ENCODE assay signal across 16 mouse cellular contexts in the genomic region with DNA sequence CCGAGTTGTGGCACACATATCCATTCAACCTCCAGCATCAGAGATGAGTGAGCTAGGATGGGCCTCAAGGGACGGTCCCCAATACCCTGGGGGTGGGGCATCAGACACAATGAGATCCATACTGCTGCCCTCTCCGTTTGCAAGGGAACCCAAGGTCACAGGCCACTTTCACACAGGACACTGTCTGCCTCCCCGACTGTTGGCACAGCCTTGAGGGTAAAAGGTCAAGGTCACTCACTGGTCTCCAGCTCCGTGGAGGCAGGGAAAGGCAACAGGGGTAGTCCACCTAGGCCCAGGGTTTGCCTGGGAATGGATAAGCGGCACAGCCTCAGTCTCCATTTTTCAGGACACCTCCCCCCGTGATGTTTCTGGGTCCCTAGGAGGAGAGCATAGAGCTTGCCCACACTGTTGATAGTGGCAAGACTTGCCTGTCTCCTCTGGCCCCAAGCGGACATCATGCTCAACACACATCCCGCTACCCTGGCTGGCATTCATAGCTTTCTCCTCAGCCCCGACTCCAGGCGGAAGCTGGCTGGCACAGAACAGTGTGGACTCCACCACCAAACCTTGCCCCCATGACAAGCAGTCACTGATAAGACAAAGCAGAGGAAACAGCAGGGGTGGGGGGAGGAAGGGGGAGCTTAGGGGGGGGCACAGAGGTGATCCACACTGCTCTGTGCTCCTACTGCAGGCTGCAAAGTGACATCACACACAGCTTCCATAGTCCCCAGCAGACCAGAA. TPM values are rescaled to one million over a fixed set of nuclear protein-coding genes. Genes with fewer than 3 reads are reported as not detected.
DNase-seq lines count a peak whose midpoint lies in the region; ATAC-seq lines count a peak whose summit lies in the region.
"Had no signal": no experiment of that assay in that cellular context is flagged by ENCODE, and none has a peak within 500 bp of the region (broad histone marks: within the 10 kb centered on the region; RNA-seq: fewer than 3 reads in every experiment).

No protein-coding gene starts in this region.

- no peak overlapping the region for H3K27ac ChIP-seq in heart, embryonic 12.5 days (ENCODE audit: poor library complexity, severe bottlenecking)
- H3K27ac ChIP-seq in liver, embryonic 12.5 days = peak overlapping the region; percentile 68
- H3K27ac ChIP-seq: forebrain, embryonic 15.5 days; hindbrain, postnatal 0 days; macrophage had no signal

- H3K4me1 ChIP-seq in heart, embryonic 12.5 days (replicated peaks) = peaks cover 26% of the 10 kb centered on the region
- peaks cover 84% of the 10 kb centered on the region for H3K4me1 ChIP-seq in megakaryocyte, embryonic 14.5 days
- peaks cover 82% of the 10 kb centered on the region for H3K4me1 ChIP-seq in liver, embryonic 12.5 days
- H3K4me1 ChIP-seq: forebrain, embryonic 15.5 days had no signal

- H3K4me3 ChIP-seq in heart, embryonic 12.5 days = no peak overlapping the region
- peak overlapping the region; percentile 85 for H3K4me3 ChIP-seq in megakaryocyte, embryonic 14.5 days (replicated peaks)
- no peak overlapping the region for H3K4me3 ChIP-seq in liver, embryonic 12.5 days
- H3K4me3 ChIP-seq: forebrain, embryonic 15.5 days had no signal

- ATAC-seq in heart, embryonic 12.5 days (ENCODE audit: insufficient number of reproducible peaks, low FRiP score) = peak; percentile 11; the same call in 1 of the 2 replicates
- ATAC-seq in megakaryocyte, adult 5-6 weeks (ENCODE audit: poor library complexity, severe bottlenecking) = no peak
- ATAC-seq in liver, embryonic 12.5 days = no peak
- ATAC-seq: forebrain, embryonic 15.5 days; hindbrain, postnatal 0 days had no signal

- DNase-seq in heart, adult 8-10 months (ENCODE audit: low spot score) = no peak
- DNase-seq in thymus, postnatal 0 days (ENCODE audit: low spot score) = no peak
- no peak for DNase-seq in spleen, adult 12 weeks (ENCODE audit: low spot score)
- DNase-seq: cerebellum, postnatal 25 days; heart, postnatal 4 days; kidney, adult 11 months; kidney, postnatal 14 days; lung, embryonic 14.5 days; midbrain, embryonic 14.5 days had no signal

- no peaks in the 10 kb centered on the region for H3K36me3 ChIP-seq in heart, embryonic 12.5 days
- H3K36me3 ChIP-seq in megakaryocyte, embryonic 14.5 days (replicated peaks; ENCODE audit: low read length) = peaks cover 9% of the 10 kb centered on the region
- H3K36me3 ChIP-seq in liver, embryonic 12.5 days = no peaks in the 10 kb centered on the region
- H3K36me3 ChIP-seq: forebrain, embryonic 15.5 days had no signal

- 62% methylated on average over 11 of the region's 11 CpGs for WGBS in heart, embryonic 12.5 days
- WGBS in liver, embryonic 12.5 days (ENCODE audit: insufficient replicate concordance) = 61% methylated on average over 11 of the region's 11 CpGs

- H3K9ac ChIP-seq in heart, embryonic 12.5 days = no peak overlapping the region
- H3K9ac ChIP-seq in liver, embryonic 12.5 days = peak overlapping the region; percentile 56
- H3K9ac ChIP-seq: forebrain, embryonic 15.5 days; lung, embryonic 14.5 days had no signal

- H3K27me3 ChIP-seq in heart, embryonic 12.5 days (replicated peaks) = peaks cover 16% of the 10 kb centered on the region; the same call in 1 of the 2 replicates
- peaks cover 18% of the 10 kb centered on the region for H3K27me3 ChIP-seq in megakaryocyte, embryonic 14.5 days (replicated peaks)
- H3K27me3 ChIP-seq in liver, embryonic 12.5 days (replicated peaks) = peaks cover 22% of the 10 kb centered on the region
- H3K27me3 ChIP-seq: forebrain, embryonic 15.5 days had no signal

- no peaks in the 10 kb centered on the region for H3K9me3 ChIP-seq in heart, embryonic 12.5 days (replicated peaks)
- no peaks in the 10 kb centered on the region for H3K9me3 ChIP-seq in megakaryocyte, embryonic 14.5 days
- H3K9me3 ChIP-seq in liver, embryonic 12.5 days (replicated peaks) = no peaks in the 10 kb centered on the region
- H3K9me3 ChIP-seq: forebrain, embryonic 15.5 days had no signal

- H3K4me2 ChIP-seq in heart, embryonic 12.5 days = no peak overlapping the region
- H3K4me2 ChIP-seq in liver, embryonic 12.5 days = no peak overlapping the region
- H3K4me2 ChIP-seq: forebrain, embryonic 15.5 days; lung, embryonic 14.5 days had no signal

RNA-seq across cellular contexts. Expression of gene Zfpm1, which starts 7.1 kb away (rescaled TPM):
- polyA plus RNA-seq in heart, embryonic 12.5 days (2016; fragmentation: Nextera tagmentation; extraction: Ambion mirVana) = 8.0 and 9.2 TPM in 2 replicates
- total RNA-seq in heart, adult 8-10 months (2022) = 10 to 100 TPM; 18.1 to 23.2 (median 21.3) TPM
- polyA plus RNA-seq in megakaryocyte, embryonic 14.5 days (2012; ENCODE audit: insufficient read depth, low replicate concordance) = 1,238 and 3,030 TPM in 2 replicates
- 4.3 and 4.5 TPM in 2 replicates for total RNA-seq in megakaryocyte, adult 5-6 weeks (2015)
- total RNA-seq in megakaryocyte, adult 5-6 weeks (2017) = 4.8 and 5.6 TPM in 2 replicates
- polyA plus RNA-seq in liver, embryonic 12.5 days (2016; fragmentation: Nextera tagmentation; extraction: Ambion mirVana) = 27.6 and 28.4 TPM in 2 replicates
- 3.9 and 5.4 TPM in 2 replicates for polyA plus RNA-seq in thymus, postnatal 0 days (2015; fragmentation: Nextera tagmentation; extraction: Ambion mirVana)

Comparison
In these comparisons a context has a peak if more than half of its experiments do, and no peak if none do; other contexts are left out.
1. RNA of gene Zfpm1, which starts 7.1 kb away (polyA plus RNA-seq): 1,238 to 3,030 TPM in megakaryocyte, embryonic 14.5 days; 27.6 to 28.4 TPM in liver, embryonic 12.5 days, 8.0 to 9.2 TPM in heart, embryonic 12.5 days and 3.9 to 5.4 TPM in thymus, postnatal 0 days; every median in the first group is over 10 times any median in the second.